Mouse (Mus musculus) cerebellum, postnatal 10 days (tissue): ENCODE measurements at regions not wholly inside any gene's neighbourhood (a gene's known extent, or its start where the extent isn't known, plus 50 kb on each side); places are given as distances from the start of the nearest gene placed in this dataset.

Experiments
- DNase-seq, 2 experiments: peaks; one replicate each; pipeline ENCODE4 v3.0.0; 2021; ENCODE audit warnings: mixed read lengths in 2 of 2

GRCm38 (mm10) chr11:27833736-27834135, 505.9 kb downstream of the Gm6685 start:
- DNase-seq = peak; percentile 2 to 5

- no peak for DNase-seq
These were observed 539.6 kb downstream of the Gm6685 start for GRCm38 (mm10) chr11:27799826-27800620.

- DNase-seq = no peak
These were observed 585.8 kb downstream of the Gm6685 start for GRCm38 (mm10) chr11:27753913-27754218.

- DNase-seq = peak; percentile 59 to 63
These were observed 586.3 kb downstream of the Gm6685 start for GRCm38 (mm10) chr11:27753212-27753912.

GRCm38 (mm10) chr11:27726109-27726508, 613.6 kb downstream of the Gm6685 start:
- no peak for DNase-seq

GRCm38 (mm10) chr11:27721346-27721745, 618.3 kb downstream of the Gm6685 start:
- no peak for DNase-seq

GRCm38 (mm10) chr11:27672436-27672835, 667.2 kb downstream of the Gm6685 start:
- no peak for DNase-seq
